Mouse (Mus musculus) cerebellum, adult 8-10 months (tissue): ENCODE data around the gene Strn.
A peak's percentile ranks its signal among the peaks of the same experiment; 100 is the strongest.
"Not testable (repeated sequence)": the region's sequence is repeated elsewhere in the genome, so short reads cannot be mapped to it uniquely, and the experiment has no call there.

Experiments used
- DNase-seq: peaks from one replicate; pipeline ENCODE4 v3.0.0; 2022

Gene Strn

DNA sequence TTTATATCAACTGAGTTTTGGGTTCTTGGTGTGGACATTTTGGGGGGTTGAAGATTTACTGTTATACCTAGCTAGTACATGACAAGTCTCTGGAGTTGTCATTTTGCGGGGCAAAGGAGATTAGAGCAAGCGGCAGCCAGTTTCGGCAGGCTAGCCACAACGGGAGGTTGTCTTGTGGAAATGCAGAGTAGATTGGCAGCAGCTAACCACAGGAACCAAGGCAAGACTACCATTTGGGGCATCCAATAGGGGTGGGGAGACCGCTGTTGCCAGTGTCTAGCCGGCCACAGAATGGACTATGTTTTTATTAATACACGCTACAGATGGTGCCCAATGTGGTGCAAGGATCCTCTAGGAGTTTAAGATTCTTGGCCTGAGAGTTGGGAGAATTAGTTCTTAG is 28.6 kb downstream of the Strn start:
- DNase-seq: no peak

DNA sequence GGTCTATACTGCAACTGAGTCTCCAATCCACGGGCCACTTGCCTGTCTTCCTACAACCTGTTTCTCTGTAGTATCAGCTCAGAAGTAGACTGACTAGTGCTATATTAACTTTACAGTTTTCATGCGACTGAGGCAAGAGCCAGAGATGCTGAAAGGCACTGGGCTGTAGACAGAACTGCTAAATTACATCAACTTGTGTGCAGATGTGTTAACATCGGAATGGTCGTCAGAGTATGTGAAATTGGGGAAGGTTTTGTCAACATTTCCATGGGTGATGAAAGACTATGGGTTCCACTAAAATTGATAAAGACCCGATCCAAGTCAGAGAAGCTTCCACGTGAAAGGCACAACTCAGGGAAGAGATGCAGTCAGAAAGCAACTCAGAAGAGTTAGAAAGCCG is 34.0 kb downstream of the Strn start:
- DNase-seq: no peak

DNA sequence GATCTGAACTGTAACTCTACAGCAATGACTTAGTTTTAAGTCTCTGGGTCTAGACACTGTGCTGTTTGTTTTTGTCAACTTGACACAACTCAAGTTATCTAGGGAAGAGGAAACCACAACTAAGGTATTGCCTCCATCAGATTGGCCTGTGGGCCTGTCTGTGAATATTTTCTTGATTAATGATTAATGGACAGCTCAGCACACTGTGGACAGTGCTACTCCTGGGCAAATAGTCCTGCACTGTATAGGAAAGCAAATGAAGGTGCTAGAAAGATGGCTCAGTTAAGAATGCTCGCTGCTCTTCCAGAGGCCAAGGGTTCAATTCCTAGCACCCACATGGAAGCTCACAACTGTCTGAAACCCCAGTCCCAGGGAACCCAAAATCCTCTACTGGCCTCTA is 38.0 kb downstream of the Strn start:
- DNase-seq: no peak

DNA sequence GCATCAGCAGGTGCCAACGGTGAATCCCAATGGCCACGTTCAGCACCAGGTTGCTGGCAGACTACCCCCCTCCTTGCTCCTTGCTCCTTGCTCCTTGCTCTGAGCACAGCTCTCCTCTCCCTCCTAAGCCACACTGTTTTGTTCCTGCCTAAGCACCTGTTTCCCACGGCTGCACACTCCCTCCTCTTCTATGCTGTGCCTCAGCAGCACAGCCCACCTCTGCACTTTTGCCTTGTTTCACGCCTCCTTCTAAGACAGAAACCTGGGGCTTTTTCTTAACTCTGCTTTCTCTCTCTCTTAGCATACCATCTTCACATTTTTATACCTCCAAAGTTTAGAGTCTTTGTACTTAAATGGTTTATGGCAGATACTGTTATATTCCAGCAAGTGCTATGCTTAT is 39.5 kb downstream of the Strn start:
- DNase-seq: no peak

DNA sequence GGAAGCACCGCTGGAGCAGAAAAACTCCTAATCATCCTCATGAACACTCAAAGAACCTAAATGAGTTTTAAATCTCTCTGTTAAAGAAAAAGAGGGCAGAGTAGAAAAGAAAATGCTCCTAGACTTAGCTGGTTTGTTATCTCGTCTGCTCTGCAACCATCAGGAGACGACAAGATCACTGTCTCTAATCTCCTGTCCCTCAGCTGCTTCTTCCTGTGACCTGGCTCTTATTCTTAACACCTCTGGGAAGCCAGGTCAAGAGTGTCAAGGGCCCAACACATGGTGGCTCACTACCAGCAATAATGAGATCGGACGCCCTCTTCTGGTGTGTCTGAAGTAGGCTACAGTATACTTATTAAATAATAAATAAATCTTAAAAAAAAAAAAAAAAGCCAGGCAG is 40.1 kb downstream of the Strn start:
- no peak for DNase-seq

DNA sequence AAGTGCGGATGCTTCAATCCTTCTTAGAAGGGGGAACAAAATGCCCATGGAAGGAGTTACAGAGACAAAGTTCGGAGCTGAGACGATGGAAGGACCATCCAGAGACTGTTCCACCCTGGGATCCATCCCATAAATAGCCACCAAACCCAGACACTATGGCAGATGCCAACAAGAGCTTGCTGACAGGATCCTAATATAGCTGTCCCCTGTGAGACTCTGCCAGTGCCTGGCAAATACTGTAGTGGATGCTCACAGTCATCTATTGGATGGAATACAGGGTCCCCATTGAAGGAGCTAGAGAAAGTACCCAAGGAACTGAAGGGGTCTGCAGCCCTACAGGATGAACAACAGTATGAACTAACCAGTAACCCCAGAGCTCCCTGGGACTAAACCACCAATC is 47.8 kb downstream of the Strn start:
- not testable (repeated sequence) for DNase-seq

DNA sequence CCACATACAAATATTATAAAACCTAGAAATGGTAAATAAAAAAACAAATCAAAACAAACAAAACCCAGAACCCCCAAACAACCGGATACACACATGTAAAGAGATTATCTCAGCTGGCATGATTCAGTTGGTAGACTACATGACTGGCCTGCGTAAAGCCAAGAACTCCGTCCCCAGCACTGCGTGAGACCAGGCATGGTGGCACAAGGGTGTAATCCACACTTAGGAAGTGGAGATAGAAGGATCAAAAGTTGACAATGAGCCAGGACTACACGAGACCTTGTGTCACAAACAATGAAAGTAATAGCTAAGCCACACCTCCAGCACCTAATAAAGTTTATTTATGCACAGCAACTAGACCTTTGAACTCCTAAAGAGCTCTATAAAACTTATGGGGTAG is 49.0 kb downstream of the Strn start:
- DNase-seq: no peak

DNA sequence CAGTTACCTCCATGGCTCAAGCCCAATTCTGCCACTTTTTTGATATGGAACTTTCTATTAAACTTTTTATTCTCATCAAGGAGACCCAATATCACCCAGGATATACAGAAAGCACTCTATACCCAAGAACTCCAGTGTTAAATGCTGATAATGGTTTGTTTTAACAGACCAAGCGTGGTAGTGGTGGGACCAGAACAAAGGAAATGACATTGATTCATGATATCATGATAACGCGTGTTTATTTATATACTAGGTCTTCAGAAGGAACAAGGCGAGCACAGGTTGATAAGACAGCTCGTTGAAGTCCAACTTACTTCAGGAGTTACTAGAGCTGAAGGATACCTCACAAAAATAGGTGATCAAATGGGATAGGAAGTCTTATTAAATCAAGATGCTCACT is 52.0 kb downstream of the Strn start:
- no peak for DNase-seq

DNA sequence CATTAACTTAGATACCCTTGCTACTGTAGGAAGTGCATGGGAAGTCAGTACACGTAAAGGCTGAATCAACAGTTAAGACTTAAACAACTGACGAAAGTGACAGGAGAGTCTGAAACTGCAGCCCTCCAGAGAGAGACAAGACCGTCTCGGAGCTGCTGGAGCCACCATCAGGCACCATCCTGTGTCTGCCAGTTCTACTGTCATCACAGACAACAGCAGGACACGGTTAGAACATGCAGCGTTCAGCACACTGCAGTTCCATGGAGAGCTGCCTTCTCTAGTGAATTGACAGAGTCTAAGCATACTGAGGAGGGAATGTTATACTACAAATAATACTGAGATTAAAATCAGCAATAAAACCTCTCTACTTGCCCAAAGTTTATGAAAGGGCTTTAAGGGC is 54.6 kb downstream of the Strn start:
- DNase-seq: no peak

DNA sequence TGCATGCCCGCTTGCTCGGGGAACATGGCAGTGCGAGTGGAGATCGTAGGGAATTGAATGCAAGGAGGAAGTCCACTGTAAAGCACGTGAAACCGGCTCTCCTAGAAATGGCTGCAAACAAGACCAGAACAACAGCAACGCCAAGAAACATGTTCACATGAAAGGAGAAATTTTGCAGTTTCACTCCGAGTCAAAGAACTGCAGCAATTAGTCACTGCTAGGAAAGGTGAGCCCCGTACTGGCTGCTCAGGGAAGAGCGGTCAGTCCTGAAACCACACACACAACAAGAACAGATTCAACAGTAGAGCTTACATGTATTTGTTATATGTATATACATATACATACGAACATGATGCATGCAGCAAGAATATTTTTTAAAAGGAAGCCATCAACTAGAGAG is 57.5 kb downstream of the Strn start:
- DNase-seq: no peak

DNA sequence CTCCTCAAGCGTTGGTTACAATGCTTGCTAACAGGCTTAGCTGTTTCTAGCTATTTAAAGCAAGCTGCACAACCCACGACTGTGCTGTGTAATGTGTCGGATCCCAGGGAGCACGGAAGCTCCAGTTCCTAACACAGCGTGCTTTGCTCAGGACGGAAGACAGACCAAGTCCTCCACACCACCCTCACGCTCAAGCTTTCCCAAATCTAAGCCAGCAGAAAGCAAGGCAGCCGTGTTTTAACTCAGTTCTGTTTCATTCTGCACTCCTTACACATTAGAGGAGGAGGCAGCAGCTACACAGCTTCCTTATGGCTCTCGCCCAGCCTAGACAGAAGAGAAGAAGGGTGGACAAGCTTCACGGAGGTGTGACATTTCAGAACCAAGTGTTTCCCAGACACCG is 60.2 kb downstream of the Strn start:
- DNase-seq: no peak

DNA sequence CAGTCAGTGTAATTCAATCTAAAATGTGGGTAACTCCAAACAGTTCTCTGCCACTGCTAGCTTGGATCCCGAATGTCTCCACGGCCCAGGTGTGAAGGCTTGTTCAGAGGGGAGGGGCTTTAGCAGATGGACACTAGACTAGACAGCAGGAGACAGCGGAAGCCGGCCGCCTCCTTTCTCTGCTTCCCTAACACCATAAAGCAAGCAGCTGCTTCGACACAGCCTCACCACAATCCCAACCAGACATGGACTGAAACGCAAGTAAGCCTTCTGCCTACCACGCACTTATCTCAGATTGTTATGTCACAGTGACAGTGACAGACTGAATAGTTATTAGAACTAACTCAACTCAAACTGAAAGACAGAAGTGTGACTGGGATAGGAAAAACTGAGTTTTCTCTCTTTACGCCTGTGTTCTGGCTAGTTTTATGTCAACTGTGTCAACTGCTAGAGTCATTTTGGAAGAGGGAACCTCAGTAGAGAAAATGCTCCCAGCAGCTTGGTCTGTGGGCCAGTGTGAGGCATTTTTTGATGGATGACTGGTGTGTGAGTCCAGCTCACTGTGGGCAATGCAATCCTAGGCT is 71.9 kb downstream of the Strn start:
- no peak for DNase-seq

DNA sequence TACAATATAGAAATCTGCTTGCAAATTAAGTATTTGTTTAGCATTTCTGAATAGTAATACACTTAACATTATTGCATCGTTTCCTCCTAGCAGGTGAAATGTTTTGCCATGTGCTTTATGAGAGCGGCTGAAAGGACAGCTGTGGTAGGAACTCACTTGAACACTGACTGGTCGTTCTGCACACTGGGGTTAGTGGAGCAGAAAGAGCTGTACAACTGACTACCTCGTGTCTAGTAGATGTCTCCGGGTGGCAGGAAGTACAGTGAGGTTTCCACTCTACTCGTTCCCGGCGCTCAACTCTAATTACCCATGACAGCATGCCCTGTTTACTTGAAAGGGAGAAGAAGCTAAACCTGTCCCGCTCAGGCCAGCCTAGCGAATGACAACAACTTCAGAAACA is 82.2 kb downstream of the Strn start:
- no peak for DNase-seq

DNA sequence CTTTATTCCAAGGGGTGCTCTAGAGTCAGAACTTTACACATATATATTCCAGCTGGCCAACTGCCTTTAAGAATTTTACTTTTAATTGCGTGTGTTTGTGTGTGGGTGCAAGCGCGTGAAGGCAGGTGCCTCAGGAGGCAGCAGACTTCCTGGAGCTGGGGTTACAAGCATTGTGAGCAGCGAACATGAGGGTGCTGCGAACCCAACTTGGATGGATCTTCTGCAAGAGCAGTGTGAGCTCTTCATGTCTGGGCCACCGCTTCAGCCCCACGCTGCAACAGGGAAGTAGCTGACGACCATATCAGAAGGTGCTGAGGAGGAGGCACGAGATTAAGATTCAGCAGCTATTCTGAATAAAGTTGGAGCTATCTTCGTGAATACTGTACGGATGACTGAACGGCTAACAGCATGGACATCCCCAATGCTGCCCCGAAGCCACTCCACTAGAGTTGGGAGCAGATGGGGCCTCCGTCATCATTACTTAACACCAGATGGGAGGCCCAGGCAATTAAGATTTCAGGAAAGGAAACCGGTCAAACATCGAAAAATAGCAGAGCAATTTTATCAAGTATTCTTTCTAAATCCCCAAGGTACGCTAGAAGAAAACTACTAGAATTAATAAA is 93.0 kb downstream of the Strn start:
- DNase-seq: peak; percentile 16

DNA sequence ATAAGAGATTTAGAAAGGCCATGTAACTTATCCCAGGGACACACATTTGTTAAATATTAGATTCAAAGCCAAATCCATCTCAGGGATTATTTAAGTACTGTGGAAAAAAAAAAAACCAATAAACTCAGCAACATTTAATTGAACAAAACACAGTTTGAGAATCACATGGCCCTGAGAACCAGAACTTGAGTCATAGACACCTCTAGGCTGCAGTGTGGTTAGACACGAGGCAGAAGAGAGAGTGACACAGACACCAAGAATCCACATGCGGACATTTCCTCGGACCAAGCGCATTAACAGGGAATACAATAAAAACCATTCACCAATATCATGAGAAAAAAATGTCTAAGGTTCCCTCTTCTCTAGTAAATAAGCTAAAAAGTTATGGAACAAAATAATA is 94.7 kb downstream of the Strn start:
- DNase-seq: no peak

DNA sequence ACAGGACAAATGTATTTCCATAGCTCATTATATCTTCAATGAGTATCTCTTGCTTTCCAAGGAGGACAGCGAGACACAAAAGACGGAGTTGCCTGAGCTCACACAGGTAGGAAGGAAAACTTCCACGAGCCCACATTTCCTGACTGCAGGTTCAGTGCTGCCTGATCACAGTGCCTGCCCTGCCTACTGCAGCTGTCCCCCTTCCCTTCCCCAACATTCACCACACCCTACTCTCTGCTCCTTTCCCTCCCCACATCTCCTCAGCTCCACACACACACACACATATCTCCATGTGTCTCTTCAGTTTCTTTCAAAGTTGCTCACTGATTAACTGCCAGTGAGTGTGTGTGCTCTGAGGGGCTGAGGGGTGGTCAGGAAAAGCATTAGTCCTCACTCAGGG is 96.6 kb downstream of the Strn start:
- DNase-seq: no peak

DNA sequence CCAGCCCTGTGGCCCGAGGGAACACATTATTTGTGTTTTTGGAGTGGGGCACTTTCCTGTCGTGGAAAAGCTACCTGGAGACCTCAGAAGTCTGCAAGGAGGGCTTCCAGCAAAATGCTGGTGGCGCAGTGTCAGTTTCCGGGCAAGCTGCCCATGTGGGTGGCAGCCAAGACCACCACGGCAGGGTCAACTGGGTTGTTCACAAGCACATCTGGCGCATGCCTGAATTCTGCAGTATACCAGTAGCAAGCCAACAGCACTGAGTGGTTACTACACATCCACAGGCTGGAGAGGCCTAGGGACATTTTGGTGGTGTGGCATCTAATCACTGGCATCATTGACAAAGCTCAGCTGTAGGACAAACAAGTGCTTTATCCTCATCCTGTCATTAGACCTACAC is 97.9 kb downstream of the Strn start:
- DNase-seq: no peak

DNA sequence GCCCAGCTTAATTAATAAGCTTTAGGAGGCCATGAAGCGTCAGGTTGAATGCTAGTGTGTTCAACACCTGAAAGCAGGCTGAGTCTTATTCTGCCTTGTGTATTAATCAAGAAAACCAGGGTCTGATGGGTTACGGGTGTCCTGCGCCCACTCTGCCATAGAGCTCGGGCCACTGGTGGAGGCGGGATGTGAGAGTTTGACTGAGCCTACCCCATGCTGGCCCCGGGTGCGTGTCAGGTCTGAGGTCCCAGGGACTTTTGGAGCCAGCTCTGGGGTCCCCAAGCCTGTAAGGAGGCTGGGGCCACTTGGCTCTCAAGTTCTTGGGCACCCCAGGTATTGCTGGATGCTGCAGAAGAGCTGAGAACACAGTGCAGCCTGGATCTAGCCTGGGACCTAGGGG is 99.9 kb downstream of the Strn start:
- no peak for DNase-seq

DNA sequence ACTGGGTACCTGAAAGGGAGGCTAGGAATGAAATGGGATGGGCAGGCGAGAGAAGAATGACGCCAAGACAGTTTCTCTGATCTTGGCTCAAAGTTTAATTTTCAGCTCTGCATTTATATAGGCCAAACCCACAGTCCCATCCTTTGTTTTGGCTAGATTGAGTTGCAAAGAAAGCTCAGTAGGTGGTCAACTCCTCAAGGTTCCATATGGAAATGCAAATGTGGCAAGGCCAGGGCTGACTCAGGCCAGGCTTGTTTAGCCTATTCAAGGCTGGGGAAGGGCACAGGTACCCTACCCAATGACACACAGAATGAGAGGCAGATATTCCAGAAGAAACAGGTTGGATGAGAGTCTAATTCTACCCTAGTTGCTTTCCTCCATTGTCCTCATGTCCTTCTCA is 101.4 kb downstream of the Strn start:
- no peak for DNase-seq

DNA sequence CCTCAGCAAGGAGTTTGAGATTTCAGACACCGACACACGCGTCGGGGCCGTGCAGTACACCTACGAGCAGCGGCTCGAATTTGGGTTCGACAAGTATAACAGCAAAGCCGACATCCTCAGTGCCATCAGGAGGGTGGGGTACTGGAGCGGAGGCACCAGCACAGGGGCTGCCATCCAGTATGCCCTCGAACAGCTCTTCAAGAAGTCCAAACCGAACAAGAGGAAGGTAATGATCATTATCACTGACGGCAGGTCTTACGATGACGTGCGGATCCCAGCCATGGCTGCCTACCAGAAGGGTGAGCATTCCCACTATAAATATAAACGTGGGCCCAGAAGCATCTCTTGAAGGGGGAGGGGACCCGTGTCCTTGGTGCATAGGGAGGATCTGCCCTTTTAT is 112.1 kb downstream of the Strn start:
- no peak for DNase-seq

DNA sequence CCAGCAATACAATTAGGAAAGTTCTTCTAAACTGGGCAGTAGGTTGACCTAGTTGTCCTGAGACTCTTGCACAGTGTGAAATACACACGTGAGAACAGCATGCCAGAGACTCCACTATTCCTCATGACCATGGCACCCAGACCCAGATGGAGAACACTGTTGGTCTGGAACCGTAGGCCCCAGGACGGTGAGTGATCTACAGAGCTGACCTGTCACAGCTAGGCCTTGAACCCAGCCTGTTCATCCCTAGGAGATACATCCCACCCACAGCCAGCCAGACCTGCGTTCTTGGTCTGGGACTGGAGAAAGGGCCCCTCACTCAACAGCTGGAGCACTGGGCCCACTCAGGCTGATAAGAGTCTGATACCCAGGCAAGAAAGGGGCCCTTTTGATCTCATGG is 115.1 kb downstream of the Strn start:
- no peak for DNase-seq

DNA sequence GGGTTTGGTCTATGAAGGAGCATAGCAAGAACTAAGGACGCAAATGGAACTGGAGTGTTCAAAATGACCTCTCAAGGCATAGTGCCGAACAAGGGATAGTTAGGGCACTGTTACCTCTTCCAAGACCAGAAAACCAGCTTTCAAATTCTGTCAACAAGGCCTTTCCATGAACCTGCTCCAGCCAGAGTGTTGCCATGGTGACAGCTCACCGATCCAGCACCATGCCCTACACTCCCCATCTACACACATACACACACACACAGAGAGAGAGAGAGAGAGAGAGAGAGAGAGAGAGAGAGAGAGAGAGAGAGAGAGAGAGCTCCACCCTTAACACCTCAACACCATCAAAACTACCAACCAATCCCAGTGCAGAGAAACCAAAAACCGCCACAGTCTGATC is 116.3 kb downstream of the Strn start:
- no peak for DNase-seq

DNA sequence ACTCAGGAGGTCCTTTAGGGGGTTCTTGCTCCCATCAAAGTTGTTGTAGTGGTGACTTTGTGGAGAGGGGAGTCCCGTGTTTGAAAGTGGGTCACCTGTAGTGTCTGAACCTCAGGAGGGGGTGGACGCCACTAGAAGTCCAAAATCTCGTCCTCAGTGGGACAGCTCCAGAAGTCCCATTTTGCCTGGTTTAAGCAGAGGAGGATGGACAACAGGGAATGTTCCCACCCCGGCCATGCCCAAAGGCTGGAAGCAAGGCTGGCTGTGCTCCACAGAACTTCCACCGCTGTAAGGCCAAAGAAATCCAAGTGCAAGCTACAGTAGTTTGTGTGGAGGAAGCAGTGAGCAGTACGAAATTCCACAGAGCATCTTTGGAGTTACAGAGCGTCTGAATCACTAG is 117.0 kb downstream of the Strn start:
- DNase-seq: no peak

DNA sequence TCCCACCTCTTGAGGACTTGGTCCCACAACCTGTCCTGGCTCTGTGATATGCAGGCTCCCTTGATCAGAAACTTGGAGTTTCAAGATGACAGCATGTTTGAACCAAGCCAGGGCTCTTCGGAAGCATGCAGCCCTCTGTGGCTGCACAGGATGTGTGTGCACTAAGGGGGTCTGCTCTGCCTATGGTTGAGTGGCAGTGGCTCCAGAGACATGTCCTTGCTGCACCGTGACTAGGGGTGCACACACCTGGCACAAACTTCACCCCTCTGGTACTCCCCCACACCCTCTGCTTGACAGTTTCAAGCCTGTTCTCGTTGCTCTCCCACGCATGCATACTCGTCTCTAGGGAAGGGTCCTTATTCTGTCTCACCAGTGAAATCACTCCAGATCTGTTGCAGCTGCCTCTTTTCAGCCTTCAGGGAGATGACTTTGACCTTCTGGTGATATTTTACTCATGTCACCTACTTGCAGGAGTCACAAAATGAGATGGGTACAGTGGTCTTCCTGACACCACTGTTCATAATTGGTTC is 118.8 kb downstream of the Strn start:
- DNase-seq: no peak

DNA sequence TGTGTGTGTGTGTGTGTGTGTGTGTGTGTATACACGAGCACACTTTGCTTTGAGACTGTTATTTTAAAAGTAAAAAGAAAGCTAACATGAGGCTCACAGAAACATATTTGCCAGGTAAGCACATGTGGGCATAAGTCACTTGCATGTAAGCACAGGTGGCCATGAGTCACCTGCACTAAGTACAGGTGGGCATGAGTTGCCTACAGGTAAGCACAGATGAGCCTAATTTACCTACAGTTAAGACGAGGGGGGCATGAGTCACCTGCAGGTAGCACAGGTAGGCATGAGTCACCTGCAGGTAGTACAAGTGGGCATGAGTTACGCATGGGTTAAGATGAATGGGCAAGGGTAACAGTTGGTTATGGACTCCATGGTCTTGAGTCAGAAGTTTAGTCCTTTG is 121.9 kb downstream of the Strn start:
- no peak for DNase-seq
